Mouse (Mus musculus) heart, embryonic 13.5 days (tissue): Measurements from ENCODE around the gene Klhl5. TPM values are rescaled to one million over a fixed set of nuclear protein-coding genes. Genes with fewer than 3 reads are reported as not detected.

Experiments used
- ATAC-seq: fragments of 200-750 bp; cut with Nextera tagmentation; 2 replicates; pipeline ENCODE4 v1.8.0; 2017; ENCODE audit warnings: moderate TSS enrichment; ENCODE audit not compliant: insufficient number of reproducible peaks, low FRiP score, low TSS enrichment; ENCODE audit errors: extremely low read depth
- H3K27ac ChIP-seq: fragments of 300-500 bp; sonication (generic); replicated peaks from 2 replicates; pipeline ENCODE4 v1.5.1; 2015; ENCODE audit warnings: moderate library complexity, mild to moderate bottlenecking, inconsistent platforms
- H3K27me3 ChIP-seq: fragments of 300-500 bp; sonication (generic); replicated peaks from 2 replicates; pipeline ENCODE4 v1.6.1; 2015; ENCODE audit warnings: mild to moderate bottlenecking, inconsistent platforms
- H3K36me3 ChIP-seq: fragments of 300-500 bp; sonication (generic); 2 replicates; pipeline ENCODE4 v1.6.1; 2015; ENCODE audit warnings: mild to moderate bottlenecking, inconsistent platforms
- H3K4me1 ChIP-seq: fragments of 300-500 bp; sonication (generic); 2 replicates; pipeline ENCODE4 v1.6.1; 2015; ENCODE audit warnings: inconsistent platforms
- H3K4me2 ChIP-seq: fragments of 300-500 bp; sonication (generic); 2 replicates; pipeline ENCODE4 v1.6.1; 2015; ENCODE audit warnings: inconsistent platforms, mild to moderate bottlenecking, moderate library complexity
- H3K4me3 ChIP-seq: fragments of 300-500 bp; sonication (generic); 2 replicates; pipeline ENCODE4 v1.5.1; 2015; ENCODE audit warnings: moderate library complexity, mild to moderate bottlenecking, inconsistent platforms
- H3K9ac ChIP-seq: fragments of 300-500 bp; sonication (generic); 2 replicates; pipeline ENCODE4 v1.6.1; 2015; ENCODE audit warnings: inconsistent platforms, mild to moderate bottlenecking, moderate library complexity
- H3K9me3 ChIP-seq: fragments of 300-500 bp; sonication (generic); 2 replicates; pipeline ENCODE4 v1.6.1; 2016; ENCODE audit warnings: inconsistent platforms
- WGBS: fragments of 180-500 bp; shearing (Covaris S2); methylation state at CpG from one replicate; pipeline ENCODE4 v1.1.7; 2015; ENCODE audit warnings: mixed read lengths; 5-methylcytosine and 5-hydroxymethylcytosine counted together
- polyA plus RNA-seq: library from polyadenylated mRNA; unstranded; fragments of >200 nt; fragmentation: Nextera tagmentation; extraction: Ambion mirVana; gene quantifications from 2 replicates; pipeline ENCODE4 v1.2.1, GENCODE M21; 2015

Klhl5 gene
- polyA plus RNA-seq, 1 experiment from 2014 or later = 12.3 TPM

DNA sequence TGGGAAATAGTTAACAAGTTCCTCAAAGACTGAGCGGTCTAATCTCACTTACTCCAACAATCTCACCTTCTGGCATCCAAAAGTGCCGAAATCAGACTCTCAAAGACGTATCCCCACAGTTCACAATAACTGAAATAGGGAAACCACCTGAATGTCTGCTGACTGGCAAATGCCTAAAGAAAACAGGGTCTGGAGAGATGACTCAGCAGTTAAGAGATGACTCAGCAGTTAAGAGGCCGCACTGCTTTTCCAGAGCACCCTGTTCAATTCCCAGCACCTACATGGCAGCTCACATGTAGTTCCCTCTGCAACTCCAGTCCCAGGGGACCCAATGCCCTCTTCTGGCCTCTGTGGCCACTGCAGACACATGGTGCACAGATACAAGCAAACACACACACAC is 29.3 kb upstream of the Klhl5 start:
- ATAC-seq = no peak
- Histone ChIP-seq H3K27me3 (no peaks in the 10 kb centered on the region), H3K36me3 (no peaks in the 10 kb centered on the region), H3K4me3 (no peak overlapping the region), H3K4me1 (no peaks in the 10 kb centered on the region), H3K27ac (no peak overlapping the region), H3K4me2 (no peak overlapping the region), H3K9me3 (no peaks in the 10 kb centered on the region), H3K9ac (no peak overlapping the region)
- 80% methylated on average over 4 of the region's 4 CpGs for WGBS

DNA sequence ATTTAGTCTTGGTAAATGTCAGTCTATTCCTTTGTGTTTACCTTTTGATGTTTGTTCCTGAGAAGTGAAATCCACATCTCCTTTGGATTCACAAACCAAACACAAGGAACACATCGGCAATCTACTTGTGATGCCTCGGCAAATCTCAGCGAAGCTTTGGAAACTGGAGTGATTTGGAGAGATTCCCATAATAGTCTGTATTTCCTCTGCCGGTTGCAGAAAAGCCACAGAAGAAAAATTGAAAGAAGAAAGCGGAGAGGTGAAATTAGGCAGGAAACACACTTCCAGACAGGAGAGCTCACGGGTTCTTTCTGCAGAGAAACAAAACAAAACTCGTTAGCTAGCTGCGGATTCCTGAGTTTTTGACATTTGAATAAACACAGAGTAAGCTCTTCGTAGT is 27.5 kb upstream of the Klhl5 start:
- no peaks in the 10 kb centered on the region for H3K36me3 ChIP-seq
- H3K4me1 ChIP-seq = no peaks in the 10 kb centered on the region
- WGBS = 58% methylated on average over 9 of the region's 9 CpGs
- H3K4me3 ChIP-seq = peak overlapping the region; percentile 40
- no peak for ATAC-seq
- H3K9ac ChIP-seq = peak overlapping the region; percentile 59
- no peaks in the 10 kb centered on the region for H3K9me3 ChIP-seq
- no peaks in the 10 kb centered on the region for H3K27me3 ChIP-seq
- H3K27ac ChIP-seq = no peak overlapping the region; the same call in 1 of the 2 replicates
- H3K4me2 ChIP-seq = peak overlapping the region; percentile 49

GRCm38 (mm10) chr5:65081836-65082235 is 25.5 kb upstream of the Klhl5 start:
- no peaks in the 10 kb centered on the region for H3K27me3 ChIP-seq
- ATAC-seq = no peak
- no peaks in the 10 kb centered on the region for H3K9me3 ChIP-seq
- no peaks in the 10 kb centered on the region for H3K36me3 ChIP-seq
- H3K4me1 ChIP-seq = peaks cover 6% of the 10 kb centered on the region; the same call in 1 of the 2 replicates
- no peak overlapping the region for H3K27ac ChIP-seq
- 78% methylated on average over 4 of the region's 4 CpGs for WGBS
- no peak overlapping the region for H3K4me3 ChIP-seq
- H3K9ac ChIP-seq = no peak overlapping the region
- H3K4me2 ChIP-seq = no peak overlapping the region

- ATAC-seq = no peak
- Histone ChIP-seq H3K27me3 (no peaks in the 10 kb centered on the region), H3K4me2 (no peak overlapping the region; the same call in 1 of the 2 replicates), H3K9me3 (no peaks in the 10 kb centered on the region), H3K9ac (no peak overlapping the region), H3K36me3 (no peaks in the 10 kb centered on the region), H3K4me3 (no peak overlapping the region), H3K4me1 (peaks cover 7% of the 10 kb centered on the region; the same call in 1 of the 2 replicates), H3K27ac (no peak overlapping the region)
- WGBS = 47% methylated on average over 6 of the region's 6 CpGs
These were observed 20.8 kb upstream of the Klhl5 start for GRCm38 (mm10) chr5:65086522-65086921.

DNA sequence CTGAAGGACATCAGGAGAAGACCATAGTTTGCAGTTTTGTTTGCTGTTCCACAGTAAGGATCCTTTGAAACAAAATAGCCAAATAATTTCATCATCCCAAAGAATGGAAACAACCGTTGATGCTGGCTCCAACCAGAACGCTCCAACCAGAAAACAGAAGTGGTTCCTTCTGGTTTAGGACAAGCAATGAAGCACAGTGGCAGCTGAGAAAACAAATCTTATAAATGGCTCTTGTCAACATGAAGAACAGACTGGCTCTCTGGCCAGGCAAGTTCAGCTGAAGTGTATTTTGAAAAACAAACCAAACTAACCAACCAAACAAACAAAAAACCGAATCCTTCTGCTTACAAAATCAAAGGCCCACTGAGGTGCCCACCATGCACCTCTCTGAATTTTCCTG is 17.6 kb upstream of the Klhl5 start:
- no peak overlapping the region for H3K4me3 ChIP-seq
- 69% methylated on average over 3 of the region's 3 CpGs for WGBS
- no peak for ATAC-seq
- H3K36me3 ChIP-seq = no peaks in the 10 kb centered on the region
- H3K27me3 ChIP-seq = no peaks in the 10 kb centered on the region
- no peak overlapping the region for H3K9ac ChIP-seq
- H3K9me3 ChIP-seq = no peaks in the 10 kb centered on the region
- peaks cover 7% of the 10 kb centered on the region; the same call in 1 of the 2 replicates for H3K4me1 ChIP-seq
- no peak overlapping the region for H3K4me2 ChIP-seq
- H3K27ac ChIP-seq = no peak overlapping the region

DNA sequence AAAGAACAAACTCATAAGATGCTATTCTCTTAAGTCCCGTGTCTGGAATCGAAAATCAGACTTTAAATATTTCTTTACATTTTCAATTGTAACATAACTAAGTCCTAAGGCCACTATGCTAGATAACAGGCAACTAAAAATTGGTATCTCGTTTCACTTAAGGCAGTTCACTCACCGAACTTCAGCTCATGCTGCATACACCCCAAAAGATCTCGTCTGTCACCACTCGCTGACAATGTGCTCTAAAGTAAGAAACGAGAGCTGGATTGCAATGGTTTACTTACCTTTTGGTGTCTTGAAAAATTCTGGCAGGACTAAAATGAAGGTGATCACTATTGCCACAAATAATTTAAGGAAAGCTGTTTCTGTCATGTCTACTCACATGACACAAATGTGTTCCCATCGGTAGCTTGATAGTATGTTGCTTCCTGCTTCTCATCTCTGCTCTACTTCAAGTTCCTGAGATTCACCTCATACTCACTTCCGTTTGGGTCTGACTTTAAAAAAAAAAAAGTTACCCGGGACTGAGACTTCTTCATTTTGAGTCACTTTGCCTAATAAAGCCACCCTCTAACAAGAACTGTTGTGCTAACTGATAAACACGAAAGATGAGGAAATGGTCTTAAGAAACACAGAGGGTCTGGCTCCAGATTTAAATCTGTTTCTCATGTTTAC is 16.0 kb upstream of the Klhl5 start:
- Histone ChIP-seq H3K27me3 (no peaks in the 10 kb centered on the region), H3K9ac (no peak overlapping the region), H3K4me2 (no peak overlapping the region), H3K27ac (no peak overlapping the region), H3K4me3 (no peak overlapping the region), H3K9me3 (no peaks in the 10 kb centered on the region), H3K4me1 (peaks cover 6% of the 10 kb centered on the region; the same call in 1 of the 2 replicates), H3K36me3 (no peaks in the 10 kb centered on the region)
- ATAC-seq = no peak
- WGBS = 52% methylated on average over 11 of the region's 11 CpGs

- WGBS = 68% methylated on average over 5 of the region's 5 CpGs
- no peak within 1 kb of the TSS for H3K4me2 ChIP-seq
- no peaks in the 10 kb centered on the region for H3K36me3 ChIP-seq
- no peaks in the 10 kb centered on the region for H3K9me3 ChIP-seq
- no peaks in the 10 kb centered on the region for H3K27me3 ChIP-seq
- ATAC-seq = no peak
- H3K4me1 ChIP-seq = no peaks in the 10 kb centered on the region
- no peak within 1 kb of the TSS for H3K27ac ChIP-seq
- H3K4me3 ChIP-seq = no peak within 1 kb of the TSS
- no peak within 1 kb of the TSS for H3K9ac ChIP-seq
These were observed 15.4 kb upstream of the Klhl5 start, which contains the start of gene Tmem156 for GRCm38 (mm10) chr5:65091921-65092320. TSS of gene Tmem156 (minus strand) at chr5:65092132.

DNA sequence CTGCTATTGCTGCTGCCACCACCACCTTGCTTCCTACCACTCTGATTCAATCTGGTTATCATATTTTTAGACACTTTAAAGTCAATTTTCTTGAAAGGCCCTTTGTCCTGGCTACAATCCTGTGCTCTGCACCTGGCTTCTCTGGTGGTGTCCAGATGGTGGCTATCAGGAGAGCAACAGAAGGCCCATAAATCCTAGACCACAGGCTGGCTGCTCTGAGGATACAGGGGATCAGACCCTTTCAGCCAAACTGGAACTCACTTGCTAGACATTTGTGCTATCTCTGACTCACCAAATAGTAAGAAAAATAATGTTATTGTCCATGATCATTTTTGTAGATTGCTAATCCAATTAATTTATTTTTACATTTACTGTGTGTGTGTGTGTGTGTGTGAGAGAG is 13.6 kb upstream of the Klhl5 start:
- no peak overlapping the region for H3K4me3 ChIP-seq
- no peaks in the 10 kb centered on the region for H3K36me3 ChIP-seq
- no peak overlapping the region for H3K4me2 ChIP-seq
- no peak for ATAC-seq
- no peaks in the 10 kb centered on the region; the same call in 1 of the 2 replicates for H3K4me1 ChIP-seq
- H3K9me3 ChIP-seq = no peaks in the 10 kb centered on the region
- no peaks in the 10 kb centered on the region for H3K27me3 ChIP-seq
- H3K9ac ChIP-seq = no peak overlapping the region
- H3K27ac ChIP-seq = no peak overlapping the region

GRCm38 (mm10) chr5:65094902-65095545 is 12.3 kb upstream of the Klhl5 start:
- H3K9me3 ChIP-seq = no peaks in the 10 kb centered on the region
- no peak overlapping the region for H3K9ac ChIP-seq
- 77% methylated on average over 7 of the region's 7 CpGs for WGBS
- H3K36me3 ChIP-seq = no peaks in the 10 kb centered on the region
- no peak overlapping the region for H3K4me2 ChIP-seq
- no peaks in the 10 kb centered on the region for H3K27me3 ChIP-seq
- no peak overlapping the region for H3K27ac ChIP-seq
- H3K4me1 ChIP-seq = no peaks in the 10 kb centered on the region; the same call in 1 of the 2 replicates
- ATAC-seq = no peak
- no peak overlapping the region for H3K4me3 ChIP-seq

GRCm38 (mm10) chr5:65096082-65096481 is 11.3 kb upstream of the Klhl5 start:
- Histone ChIP-seq H3K9ac (no peak overlapping the region), H3K36me3 (no peaks in the 10 kb centered on the region), H3K4me3 (no peak overlapping the region), H3K27ac (no peak overlapping the region), H3K9me3 (no peaks in the 10 kb centered on the region), H3K4me1 (no peaks in the 10 kb centered on the region; the same call in 1 of the 2 replicates), H3K4me2 (no peak overlapping the region), H3K27me3 (no peaks in the 10 kb centered on the region)
- WGBS = 78% methylated on average over 3 of the region's 3 CpGs
- no peak for ATAC-seq

- WGBS = 68% methylated on average over 3 of the region's 3 CpGs
- ATAC-seq = no peak
- Histone ChIP-seq H3K9ac (no peak overlapping the region), H3K4me2 (no peak overlapping the region), H3K4me1 (peaks cover 3% of the 10 kb centered on the region), H3K36me3 (no peaks in the 10 kb centered on the region), H3K4me3 (no peak overlapping the region), H3K27me3 (no peaks in the 10 kb centered on the region), H3K27ac (no peak overlapping the region), H3K9me3 (no peaks in the 10 kb centered on the region)
These were observed 10.5 kb upstream of the Klhl5 start for GRCm38 (mm10) chr5:65096805-65097204.

DNA sequence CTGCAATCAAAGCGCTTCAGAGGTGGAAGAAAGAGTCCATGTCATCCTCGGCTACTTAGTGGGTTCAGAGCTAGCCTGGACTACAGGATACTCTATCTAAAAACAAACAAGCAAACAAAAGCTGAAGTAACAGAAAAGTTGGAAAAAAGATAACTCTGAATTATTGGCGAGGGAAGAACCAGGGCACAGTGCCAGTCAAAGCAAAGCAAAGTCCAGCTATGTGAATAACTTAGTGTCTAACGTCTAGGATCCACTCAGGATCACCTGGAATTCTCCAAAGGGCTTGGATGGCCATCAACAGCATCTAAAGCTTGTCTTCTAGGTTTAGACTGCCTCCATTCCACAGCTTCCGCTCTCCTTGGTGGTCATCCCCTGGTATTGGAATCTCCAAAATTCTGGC is 9.9 kb upstream of the Klhl5 start:
- H3K27me3 ChIP-seq = no peaks in the 10 kb centered on the region
- peaks cover 10% of the 10 kb centered on the region for H3K4me1 ChIP-seq
- no peak overlapping the region for H3K4me3 ChIP-seq
- WGBS = 67% methylated on average over 5 of the region's 5 CpGs
- H3K36me3 ChIP-seq = no peaks in the 10 kb centered on the region
- no peak for ATAC-seq
- no peak overlapping the region for H3K9ac ChIP-seq
- H3K9me3 ChIP-seq = no peaks in the 10 kb centered on the region
- H3K27ac ChIP-seq = no peak overlapping the region
- H3K4me2 ChIP-seq = no peak overlapping the region
